Mouse (Mus musculus): ENCODE measurements around the gene Myo1f. TPM values are rescaled to one million over a fixed set of nuclear protein-coding genes. Genes with fewer than 3 reads are reported as not detected.

Myo1f gene
- not detected for polyA plus RNA-seq (2014; fragmentation: Illumina TruSeq; extraction: RNeasy Lipid Tissue Mini Kit (QIAGEN cat#74804); ENCODE audit: low read depth, low replicate concordance)

DNA sequence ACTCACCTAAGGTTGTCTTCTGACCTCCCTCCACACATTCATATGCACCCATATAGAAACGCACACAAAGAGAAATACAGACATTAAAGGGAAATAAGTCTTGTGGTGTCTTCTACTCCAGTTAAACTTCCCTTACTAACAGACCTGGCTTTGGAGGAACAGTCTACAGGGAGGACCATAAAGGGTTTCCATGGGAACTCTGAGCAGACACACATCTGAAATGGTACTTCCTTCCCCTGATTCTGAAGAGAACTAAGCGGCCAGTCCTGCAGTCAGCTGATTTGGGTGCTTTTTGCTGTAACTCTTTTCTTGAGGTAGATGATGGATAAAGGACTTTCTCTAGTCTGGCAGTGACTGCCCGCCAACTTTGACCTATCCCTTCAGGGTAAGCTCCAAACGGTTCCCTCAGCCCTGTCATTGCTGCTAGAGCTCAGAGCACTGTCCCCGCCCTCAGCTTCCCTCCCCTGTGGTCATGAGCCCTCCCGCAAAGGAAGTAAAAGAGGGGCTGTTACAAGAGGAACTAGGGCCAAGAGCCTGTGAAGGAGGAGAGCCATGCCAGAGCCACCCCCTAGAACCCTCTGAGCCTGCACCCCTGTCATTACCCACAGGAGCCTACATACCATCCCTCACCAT, at the start of gene Myo1f:
TSS of gene Myo1f (plus strand) at position 485 of the 633 bp plus-strand sequence.

DNA sequence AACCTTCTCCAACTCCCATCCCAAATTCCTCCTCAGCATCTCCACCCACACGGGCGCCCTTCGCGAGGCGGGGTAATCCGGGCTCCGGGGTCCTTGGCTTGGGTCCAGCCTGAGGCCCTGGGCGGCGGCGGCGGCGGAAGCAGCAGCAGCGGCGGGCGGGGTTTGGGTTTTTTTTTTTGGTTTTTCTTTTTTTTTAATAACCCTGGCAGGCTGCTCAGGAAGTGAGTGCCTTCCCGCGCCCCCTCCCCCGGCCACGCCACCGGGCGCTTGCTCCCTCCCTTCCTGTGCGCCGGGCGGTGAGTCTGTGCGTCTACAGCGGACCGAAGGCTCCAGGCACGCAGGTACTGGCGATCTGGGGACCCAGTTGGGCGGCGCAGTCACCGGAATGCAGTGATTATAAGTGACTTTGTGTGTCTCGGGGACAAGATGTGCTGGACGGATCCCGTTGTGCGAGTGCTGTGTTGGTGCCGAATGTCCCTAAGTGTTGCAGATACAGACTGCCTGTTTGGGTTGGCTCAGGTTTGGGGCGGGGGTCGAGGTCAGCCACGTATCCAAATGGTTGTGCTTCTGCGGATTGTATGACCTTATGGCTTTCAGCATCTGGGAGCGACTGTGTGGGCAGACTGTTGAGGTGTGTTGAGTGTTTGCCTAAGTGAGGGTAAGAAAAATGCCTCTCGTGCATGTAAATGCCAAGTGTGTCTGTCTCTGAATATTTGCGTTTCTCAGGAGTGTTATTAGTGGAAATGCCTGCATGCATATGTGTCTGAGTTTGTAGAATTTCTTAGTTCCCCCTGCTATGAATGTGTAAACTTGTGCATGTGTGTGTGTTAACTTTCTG, 31.4 kb upstream of the Myo1f start, which contains the start of gene Adamts10:
TSS of gene Adamts10 (plus strand) at position 287 of the 838 bp plus-strand sequence.

DNA sequence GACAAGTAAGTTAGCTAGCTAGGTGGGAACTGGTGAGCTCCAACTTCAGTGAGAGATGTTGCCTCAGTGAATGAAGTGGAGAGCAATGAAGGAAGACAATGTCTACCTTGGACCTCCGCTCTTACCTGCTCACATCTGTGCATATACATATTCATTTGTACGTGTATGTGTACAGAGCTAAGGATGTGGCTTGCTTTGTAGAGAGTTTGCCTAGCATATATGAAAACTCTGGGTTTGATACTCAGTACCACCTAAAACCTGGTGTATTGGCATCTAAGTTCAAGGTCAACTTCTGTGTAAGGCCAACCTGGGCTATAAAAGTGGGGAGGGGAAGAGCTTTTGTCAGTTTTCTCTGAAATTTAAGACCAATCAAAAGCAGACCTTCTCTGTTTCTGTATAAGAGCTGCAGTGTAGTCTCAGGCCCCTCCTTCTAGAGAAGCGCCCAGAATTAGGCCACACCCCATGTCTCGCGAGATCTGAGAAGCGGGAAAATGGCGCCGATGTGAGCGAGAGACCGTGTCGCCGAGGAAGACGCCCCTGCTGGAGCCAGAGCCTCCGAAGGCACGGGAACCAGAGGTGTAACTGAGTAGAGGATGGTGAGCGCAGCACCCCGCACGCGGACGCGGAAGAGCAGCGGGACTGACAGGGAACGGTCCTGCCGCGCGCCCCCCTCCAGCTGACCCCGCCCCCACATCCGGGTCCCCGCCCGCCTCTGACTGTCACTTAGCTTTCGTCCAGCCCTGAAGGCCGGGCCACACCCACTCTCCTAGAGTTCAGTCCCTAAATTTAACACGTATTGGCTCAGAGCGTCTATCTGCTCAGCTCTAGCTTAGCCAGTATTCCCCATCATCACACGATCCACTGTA, 73.3 kb downstream of the Myo1f start, which contains the start of gene Zfp414:
TSS of gene Zfp414 (plus strand) at position 470 of the 866 bp plus-strand sequence.

DNA sequence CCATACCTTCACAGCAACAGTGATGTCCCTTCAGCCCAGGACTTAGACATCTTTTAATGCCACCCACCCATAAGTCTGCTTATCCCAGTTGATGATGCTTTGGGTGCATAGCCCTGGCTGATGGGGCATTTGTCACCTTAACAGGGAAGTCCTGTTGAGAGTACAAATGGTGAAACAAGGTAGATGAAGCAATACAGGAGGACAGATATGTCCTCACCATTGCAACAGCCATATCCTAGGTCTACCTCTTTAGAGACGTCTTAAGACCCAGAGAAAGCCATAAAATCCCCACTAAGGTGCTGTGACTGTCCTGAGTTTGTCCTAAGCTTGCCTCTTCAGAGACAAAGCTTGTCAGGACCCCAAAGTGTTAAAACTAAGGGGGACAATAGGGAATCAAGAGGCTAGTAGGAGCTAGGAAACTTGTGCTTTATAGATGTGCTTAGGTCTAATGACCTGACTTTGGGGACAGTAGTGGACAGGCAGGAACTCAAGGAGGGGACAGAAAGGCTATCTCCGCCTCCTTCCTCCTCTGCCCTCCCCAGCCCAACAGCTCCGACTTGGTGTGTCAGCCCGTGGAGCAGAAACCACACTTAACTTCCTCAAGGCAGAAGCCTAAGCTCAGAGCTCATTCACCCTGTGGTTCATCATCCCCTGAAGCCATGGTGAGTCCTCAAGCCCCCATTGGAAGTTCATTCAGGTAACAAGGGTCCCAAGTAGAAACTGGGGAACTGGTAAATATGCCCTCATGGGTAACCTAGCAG, 82.2 kb downstream of the Myo1f start, which contains the start of gene Pram1:
TSS of gene Pram1 (plus strand) at position 541 of the 761 bp plus-strand sequence.

Other genes starting within 250 kb of the Myo1f start
- gene Zfp81, start 196.8 kb upstream of the Myo1f start, polyA plus RNA-seq (2014; fragmentation: Illumina TruSeq; extraction: RNeasy Lipid Tissue Mini Kit (QIAGEN cat#74804); ENCODE audit: low read depth, low replicate concordance), result 50.8 TPM
- 4.0 TPM for gene Zfp101, start 161.1 kb upstream of the Myo1f start, polyA plus RNA-seq (2014; fragmentation: Illumina TruSeq; extraction: RNeasy Lipid Tissue Mini Kit (QIAGEN cat#74804); ENCODE audit: low read depth, low replicate concordance)
- 80.1 TPM for gene Actl9, start 122.8 kb upstream of the Myo1f start, polyA plus RNA-seq (2014; fragmentation: Illumina TruSeq; extraction: RNeasy Lipid Tissue Mini Kit (QIAGEN cat#74804); ENCODE audit: low read depth, low replicate concordance)
- 0.63 TPM for gene Adamts10, start 31.5 kb upstream of the Myo1f start, polyA plus RNA-seq (2014; fragmentation: Illumina TruSeq; extraction: RNeasy Lipid Tissue Mini Kit (QIAGEN cat#74804); ENCODE audit: low read depth, low replicate concordance)
- gene Zfp414, start 73.4 kb downstream of the Myo1f start, polyA plus RNA-seq (2014; fragmentation: Illumina TruSeq; extraction: RNeasy Lipid Tissue Mini Kit (QIAGEN cat#74804); ENCODE audit: low read depth, low replicate concordance), result 3.4 TPM
- gene Pram1, start 82.3 kb downstream of the Myo1f start, polyA plus RNA-seq (2014; fragmentation: Illumina TruSeq; extraction: RNeasy Lipid Tissue Mini Kit (QIAGEN cat#74804); ENCODE audit: low read depth, low replicate concordance), result not detected
- gene Hnrnpm, start 131.2 kb downstream of the Myo1f start, polyA plus RNA-seq (2014; fragmentation: Illumina TruSeq; extraction: RNeasy Lipid Tissue Mini Kit (QIAGEN cat#74804); ENCODE audit: low read depth, low replicate concordance), result 275 TPM
- gene March2, start 163.0 kb downstream of the Myo1f start, polyA plus RNA-seq (2014; fragmentation: Illumina TruSeq; extraction: RNeasy Lipid Tissue Mini Kit (QIAGEN cat#74804); ENCODE audit: low read depth, low replicate concordance), result 17.2 TPM
- gene Rab11b, start 204.8 kb downstream of the Myo1f start, polyA plus RNA-seq (2014; fragmentation: Illumina TruSeq; extraction: RNeasy Lipid Tissue Mini Kit (QIAGEN cat#74804); ENCODE audit: low read depth, low replicate concordance), result 8.2 TPM
- 0.36 TPM for gene Angptl4, start 226.1 kb downstream of the Myo1f start, polyA plus RNA-seq (2014; fragmentation: Illumina TruSeq; extraction: RNeasy Lipid Tissue Mini Kit (QIAGEN cat#74804); ENCODE audit: low read depth, low replicate concordance)

All from testis, adult 10 weeks (tissue).